Mouse (Mus musculus): ENCODE measurements around the gene Dctn2. TPM values are rescaled to one million over a fixed set of nuclear protein-coding genes. Genes with fewer than 3 reads are reported as not detected.
A peak's percentile ranks its signal among the peaks of the same experiment; 100 is the strongest.
"Not testable (repeated sequence)": the region's sequence is repeated elsewhere in the genome, so short reads cannot be mapped to it uniquely, and the experiment has no call there.

Dctn2 gene
- polyA plus RNA-seq, 1 experiment from 2014 or later: 199 TPM

- Histone ChIP-seq H3K27ac (peak overlapping the region; percentile 99), H3K4me2 (replicated peaks) (peak overlapping the region; percentile 91), H3K4me3 (peak overlapping the region; percentile 63), H3K4me1 (peaks cover 45% of the 10 kb centered on the region), H3K36me3 (peaks cover 45% of the 10 kb centered on the region), H3K27me3 (no peaks in the 10 kb centered on the region), H3K9me3 (no peaks in the 10 kb centered on the region), H3K9ac (peak overlapping the region; percentile 46)
- ATAC-seq (ENCODE audit: insufficient number of reproducible peaks, insufficient read depth, low FRiP score, low TSS enrichment): peak; percentile 30
- WGBS: 3% methylated on average over 19 of the region's 19 CpGs
Measured at GRCm38 (mm10) chr10:127290930-127291880, 25.0 kb downstream of the Dctn2 start.

- H3K27me3 ChIP-seq: no peaks in the 10 kb centered on the region
- H3K4me2 ChIP-seq (replicated peaks): peak overlapping the region; percentile 91
- peak overlapping the region; percentile 63 for H3K4me3 ChIP-seq
- H3K9me3 ChIP-seq: no peaks in the 10 kb centered on the region
- peaks cover 37% of the 10 kb centered on the region for H3K4me1 ChIP-seq
- H3K27ac ChIP-seq: no peak overlapping the region; the same call in 1 of the 2 replicates
- WGBS: 54% methylated on average over 5 of the region's 5 CpGs
- H3K9ac ChIP-seq: peak overlapping the region; percentile 46; the same call in 1 of the 2 replicates
- no peak for ATAC-seq (ENCODE audit: insufficient number of reproducible peaks, insufficient read depth, low FRiP score, low TSS enrichment)
- peaks cover 45% of the 10 kb centered on the region for H3K36me3 ChIP-seq
Measured at GRCm38 (mm10) chr10:127291881-127292638, 25.9 kb downstream of the Dctn2 start.

GRCm38 (mm10) chr10:127292987-127293538 is 26.9 kb downstream of the Dctn2 start:
- Histone ChIP-seq H3K9me3 (no peaks in the 10 kb centered on the region), H3K27ac (no peak overlapping the region), H3K4me2 (replicated peaks) (no peak overlapping the region), H3K36me3 (peaks cover 53% of the 10 kb centered on the region), H3K4me3 (no peak overlapping the region), H3K4me1 (peaks cover 28% of the 10 kb centered on the region), H3K27me3 (no peaks in the 10 kb centered on the region), H3K9ac (peak overlapping the region; percentile 7; the same call in 1 of the 2 replicates)
- WGBS: 86% methylated on average over 6 of the region's 6 CpGs
- ATAC-seq (ENCODE audit: insufficient number of reproducible peaks, insufficient read depth, low FRiP score, low TSS enrichment): no peak

- Histone ChIP-seq H3K9ac (no peak overlapping the region), H3K4me3 (no peak overlapping the region), H3K27me3 (no peaks in the 10 kb centered on the region), H3K27ac (no peak overlapping the region), H3K9me3 (no peaks in the 10 kb centered on the region), H3K4me1 (peaks cover 28% of the 10 kb centered on the region), H3K36me3 (peaks cover 54% of the 10 kb centered on the region), H3K4me2 (replicated peaks) (no peak overlapping the region)
- ATAC-seq (ENCODE audit: insufficient number of reproducible peaks, insufficient read depth, low FRiP score, low TSS enrichment): no peak
- 81% methylated on average over 3 of the region's 3 CpGs for WGBS
Measured at GRCm38 (mm10) chr10:127293590-127294113, 27.5 kb downstream of the Dctn2 start.

- WGBS: 91% methylated on average over 10 of the region's 10 CpGs
Measured at GRCm38 (mm10) chr10:127294895-127295510, 28.8 kb downstream of the Dctn2 start.

GRCm38 (mm10) chr10:127295986-127296794 is 30.0 kb downstream of the Dctn2 start:
- H3K9me3 ChIP-seq: no peaks in the 10 kb centered on the region
- no peak overlapping the region for H3K4me3 ChIP-seq
- H3K4me1 ChIP-seq: peaks cover 20% of the 10 kb centered on the region
- no peak overlapping the region for H3K9ac ChIP-seq
- H3K4me2 ChIP-seq (replicated peaks): no peak overlapping the region
- WGBS: 91% methylated on average over 24 of the region's 24 CpGs
- no peaks in the 10 kb centered on the region for H3K27me3 ChIP-seq
- no peak overlapping the region for H3K27ac ChIP-seq
- ATAC-seq (ENCODE audit: insufficient number of reproducible peaks, insufficient read depth, low FRiP score, low TSS enrichment): no peak
- H3K36me3 ChIP-seq: peaks cover 77% of the 10 kb centered on the region

More at GRCm38 (mm10) chr10:127294895-127295510, 28.8 kb downstream of the Dctn2 start:
- H3K4me3 ChIP-seq: no peak overlapping the region
- H3K4me2 ChIP-seq (replicated peaks): no peak overlapping the region
- H3K27ac ChIP-seq: no peak overlapping the region
- H3K9ac ChIP-seq: no peak overlapping the region
- no peaks in the 10 kb centered on the region for H3K9me3 ChIP-seq
- peaks cover 21% of the 10 kb centered on the region for H3K4me1 ChIP-seq
- H3K27me3 ChIP-seq: no peaks in the 10 kb centered on the region
- ATAC-seq (ENCODE audit: insufficient number of reproducible peaks, insufficient read depth, low FRiP score, low TSS enrichment): no peak
- peaks cover 67% of the 10 kb centered on the region for H3K36me3 ChIP-seq

- Histone ChIP-seq H3K27ac (no peak overlapping the region), H3K9ac (no peak overlapping the region), H3K4me1 (peaks cover 10% of the 10 kb centered on the region), H3K4me2 (replicated peaks) (no peak overlapping the region), H3K27me3 (no peaks in the 10 kb centered on the region), H3K4me3 (no peak overlapping the region), H3K9me3 (no peaks in the 10 kb centered on the region), H3K36me3 (peaks cover 88% of the 10 kb centered on the region)
- WGBS: 91% methylated on average over 15 of the region's 16 CpGs
- no peak for ATAC-seq (ENCODE audit: insufficient number of reproducible peaks, insufficient read depth, low FRiP score, low TSS enrichment)
Measured at GRCm38 (mm10) chr10:127297015-127297871, 31.1 kb downstream of the Dctn2 start.

GRCm38 (mm10) chr10:127300361-127300760 is 34.2 kb downstream of the Dctn2 start:
- ATAC-seq (ENCODE audit: insufficient number of reproducible peaks, insufficient read depth, low FRiP score, low TSS enrichment): no peak
- peaks cover 93% of the 10 kb centered on the region for H3K36me3 ChIP-seq
- no peak overlapping the region for H3K4me2 ChIP-seq (replicated peaks)
- H3K27me3 ChIP-seq: no peaks in the 10 kb centered on the region
- no peaks in the 10 kb centered on the region for H3K9me3 ChIP-seq
- no peak overlapping the region for H3K4me3 ChIP-seq
- H3K4me1 ChIP-seq: no peaks in the 10 kb centered on the region
- H3K27ac ChIP-seq: no peak overlapping the region
- 92% methylated on average over 6 of the region's 6 CpGs for WGBS
- no peak overlapping the region for H3K9ac ChIP-seq

GRCm38 (mm10) chr10:127303136-127303535 is 37.0 kb downstream of the Dctn2 start:
- no peaks in the 10 kb centered on the region for H3K4me1 ChIP-seq
- ATAC-seq (ENCODE audit: insufficient number of reproducible peaks, insufficient read depth, low FRiP score, low TSS enrichment): no peak
- 91% methylated on average over 11 of the region's 11 CpGs for WGBS
- H3K27ac ChIP-seq: no peak overlapping the region
- no peak overlapping the region for H3K4me2 ChIP-seq (replicated peaks)
- no peaks in the 10 kb centered on the region for H3K27me3 ChIP-seq
- H3K9ac ChIP-seq: no peak overlapping the region
- H3K9me3 ChIP-seq: no peaks in the 10 kb centered on the region
- H3K36me3 ChIP-seq: peaks cover 93% of the 10 kb centered on the region
- H3K4me3 ChIP-seq: no peak overlapping the region

GRCm38 (mm10) chr10:127309167-127309566 is 43.0 kb downstream of the Dctn2 start:
- not testable (repeated sequence) for H3K4me3 ChIP-seq; H3K9me3 ChIP-seq; H3K27me3 ChIP-seq; H3K4me1 ChIP-seq; H3K4me2 ChIP-seq (replicated peaks); ATAC-seq (ENCODE audit: insufficient number of reproducible peaks, insufficient read depth, low FRiP score, low TSS enrichment); H3K27ac ChIP-seq; H3K9ac ChIP-seq
- WGBS: 83% methylated on average over 3 of the region's 3 CpGs
- peaks cover 52% of the 10 kb centered on the region for H3K36me3 ChIP-seq

Measured in embryonic facial prominence, embryonic 12.5 days (tissue).